In genomic region chr13:91274615-91275014, GRCm38 (mm10) we compare ENCODE assay signal across 10 mouse cellular contexts. TPM values are rescaled to one million over a fixed set of nuclear protein-coding genes. Genes with fewer than 3 reads are reported as not detected.
DNase-seq lines count a peak whose midpoint lies in the region; ATAC-seq lines count a peak whose summit lies in the region.
"Had no signal": no experiment of that assay in that cellular context is flagged by ENCODE, and none has a peak within 500 bp of the region (broad histone marks: within the 10 kb centered on the region; RNA-seq: fewer than 3 reads in every experiment).

No protein-coding gene starts in this region.

- H3K27ac ChIP-seq in heart, embryonic 10.5 days = no peak overlapping the region
- H3K27ac ChIP-seq in lung, embryonic 15.5 days = peak overlapping the region; percentile 77
- no peak overlapping the region for H3K27ac ChIP-seq in liver, embryonic 12.5 days

- WGBS in heart, embryonic 10.5 days = 70% methylated on average over 6 of the region's 6 CpGs
- 29% methylated on average over 6 of the region's 6 CpGs for WGBS in lung, embryonic 15.5 days
- 67% methylated on average over 6 of the region's 6 CpGs for WGBS in liver, embryonic 12.5 days (ENCODE audit: insufficient replicate concordance)

- DNase-seq in heart, adult 11 months = peak; percentile 93
- no peak for DNase-seq in heart, embryonic 10.5 days (ENCODE audit: low spot score)
- peak; percentile 34 for DNase-seq in right cerebral cortex, adult 18-20 months
- no peak for DNase-seq in right cerebral cortex, postnatal 14 days
- DNase-seq in telencephalon, adult 2 months (ENCODE audit: low read depth, low spot score) = peak; percentile 19
- no peak for DNase-seq in adrenal gland, adult (ENCODE audit: inconsistent age in 2 of 2, low spot score in 1 of 2)
- DNase-seq: adrenal gland, adult 2 months had no signal

- no peak overlapping the region for H3K4me3 ChIP-seq in heart, embryonic 10.5 days
- H3K4me3 ChIP-seq in lung, embryonic 15.5 days = no peak overlapping the region
- no peak overlapping the region for H3K4me3 ChIP-seq in liver, embryonic 12.5 days
- H3K4me3 ChIP-seq: myocyte had no signal

- peak; percentile 94 for ATAC-seq in lung, embryonic 15.5 days (ENCODE audit: borderline replicate concordance, extremely low read depth, low FRiP score, low TSS enrichment)
- no peak for ATAC-seq in liver, embryonic 12.5 days

- H3K9me3 ChIP-seq in heart, embryonic 10.5 days = no peaks in the 10 kb centered on the region
- no peaks in the 10 kb centered on the region for H3K9me3 ChIP-seq in lung, embryonic 15.5 days
- H3K9me3 ChIP-seq in liver, embryonic 12.5 days (replicated peaks) = no peaks in the 10 kb centered on the region

- H3K27me3 ChIP-seq in heart, embryonic 10.5 days (ENCODE audit: insufficient read depth, poor library complexity, severe bottlenecking) = no peaks in the 10 kb centered on the region
- H3K27me3 ChIP-seq in lung, embryonic 15.5 days = no peaks in the 10 kb centered on the region
- no peaks in the 10 kb centered on the region for H3K27me3 ChIP-seq in liver, embryonic 12.5 days (replicated peaks)

- no peak overlapping the region for H3K4me2 ChIP-seq in lung, embryonic 15.5 days
- H3K4me2 ChIP-seq in liver, embryonic 12.5 days = no peak overlapping the region

- no peak overlapping the region for H3K9ac ChIP-seq in lung, embryonic 15.5 days
- H3K9ac ChIP-seq in liver, embryonic 12.5 days = no peak overlapping the region

- H3K36me3 ChIP-seq in heart, embryonic 10.5 days = no peaks in the 10 kb centered on the region
- H3K36me3 ChIP-seq in lung, embryonic 15.5 days = no peaks in the 10 kb centered on the region
- H3K36me3 ChIP-seq in liver, embryonic 12.5 days = no peaks in the 10 kb centered on the region

- H3K4me1 ChIP-seq in heart, embryonic 10.5 days = no peaks in the 10 kb centered on the region
- 0 out of 2 replicates have a peak, but pooled peaks cover 11% of the 10 kb centered on the region for H3K4me1 ChIP-seq in lung, embryonic 15.5 days
- H3K4me1 ChIP-seq in liver, embryonic 12.5 days = no peaks in the 10 kb centered on the region

RNA-seq across cellular contexts. Expression of gene Atg10, which starts 50.8 kb away (rescaled TPM):
- polyA plus RNA-seq in heart, embryonic 10.5 days (2016; fragmentation: Nextera tagmentation; extraction: Ambion mirVana) = 15.1 and 19.5 TPM in 2 replicates
- polyA plus RNA-seq in lung, embryonic 15.5 days (2015; fragmentation: Nextera tagmentation; extraction: Ambion mirVana) = 14.0 and 15.8 TPM in 2 replicates
- 4.7 TPM in 2 replicates for polyA plus RNA-seq in liver, embryonic 12.5 days (2016; fragmentation: Nextera tagmentation; extraction: Ambion mirVana)

Comparison
In these comparisons a context has a peak if more than half of its experiments do, and no peak if none do; other contexts are left out.
1. DNase-seq: peak in heart, adult 11 months (single experiment), right cerebral cortex, adult 18-20 months (single experiment) and telencephalon, adult 2 months (single experiment); none in heart, embryonic 10.5 days (single experiment), right cerebral cortex, postnatal 14 days (single experiment) and adrenal gland, adult (0 of 2).